Mouse (Mus musculus) frontal cortex, adult (tissue): ENCODE data around the gene Ypel3.

Source experiments
- ATAC-seq: cut with Nextera tagmentation; 2 replicates; pipeline ENCODE4 v1.9.2; 2017; ENCODE audit warnings: mild to moderate bottlenecking, moderate library complexity, mixed read lengths; ENCODE audit not compliant: low TSS enrichment

Ypel3 gene

GRCm38 (mm10) chr7:126793456-126794270 is 16.9 kb downstream of the Ypel3 start:
- no peak for ATAC-seq

GRCm38 (mm10) chr7:126794271-126794605 is 17.5 kb downstream of the Ypel3 start:
- ATAC-seq, result no peak

GRCm38 (mm10) chr7:126795387-126796317 is 18.9 kb downstream of the Ypel3 start:
- no peak for ATAC-seq

- ATAC-seq, result no peak
Measured at GRCm38 (mm10) chr7:126796350-126796932, 19.7 kb downstream of the Ypel3 start.

DNA sequence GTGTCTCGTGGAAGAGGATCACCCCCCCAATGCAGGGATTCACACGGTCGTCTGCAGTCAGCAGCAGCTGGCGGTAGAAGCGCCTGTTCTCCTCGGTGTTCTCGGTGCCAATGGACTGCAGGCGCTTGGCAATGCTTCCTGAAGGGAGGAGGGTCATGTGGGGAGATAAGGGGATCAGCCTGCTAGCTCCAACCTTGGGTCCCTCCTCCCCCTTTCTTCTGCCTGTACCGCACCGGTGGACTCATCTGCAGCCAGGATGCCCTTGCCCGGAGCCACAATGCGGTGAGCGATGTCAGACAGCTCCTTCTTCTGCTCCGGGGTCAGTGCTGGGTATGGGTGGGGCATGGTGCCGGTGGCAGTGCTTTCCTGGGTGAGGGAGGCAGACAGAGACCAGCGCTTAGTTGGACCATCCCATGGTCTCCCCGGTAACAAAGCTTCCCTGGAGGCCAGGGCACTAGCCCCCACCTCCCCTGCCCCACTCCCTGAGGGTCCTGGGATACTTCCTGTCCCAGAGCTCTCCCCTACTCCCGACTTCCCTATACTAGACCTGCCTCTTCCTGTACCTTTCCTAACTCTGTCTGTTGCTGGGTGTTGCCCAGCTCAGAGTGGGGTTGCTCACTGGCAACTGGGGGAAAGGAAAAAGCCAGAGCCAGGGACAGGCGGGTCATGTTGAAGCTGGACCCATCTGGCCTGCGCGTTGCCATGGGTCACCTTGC is 20.8 kb downstream of the Ypel3 start, which contains the start of gene Fam57b:
Gene Fam57b (plus strand): TSS at position 258 of the 716 bp plus-strand sequence.
- ATAC-seq, result no peak

- ATAC-seq, result peak; percentile 0; the same call in 1 of the 2 replicates
Measured at GRCm38 (mm10) chr7:126798127-126799049, 21.6 kb downstream of the Ypel3 start.

GRCm38 (mm10) chr7:126799050-126799467 is 22.3 kb downstream of the Ypel3 start:
- ATAC-seq, result peak; percentile 80

GRCm38 (mm10) chr7:126799468-126800268 is 22.9 kb downstream of the Ypel3 start:
- ATAC-seq, result peak; percentile 61

DNA sequence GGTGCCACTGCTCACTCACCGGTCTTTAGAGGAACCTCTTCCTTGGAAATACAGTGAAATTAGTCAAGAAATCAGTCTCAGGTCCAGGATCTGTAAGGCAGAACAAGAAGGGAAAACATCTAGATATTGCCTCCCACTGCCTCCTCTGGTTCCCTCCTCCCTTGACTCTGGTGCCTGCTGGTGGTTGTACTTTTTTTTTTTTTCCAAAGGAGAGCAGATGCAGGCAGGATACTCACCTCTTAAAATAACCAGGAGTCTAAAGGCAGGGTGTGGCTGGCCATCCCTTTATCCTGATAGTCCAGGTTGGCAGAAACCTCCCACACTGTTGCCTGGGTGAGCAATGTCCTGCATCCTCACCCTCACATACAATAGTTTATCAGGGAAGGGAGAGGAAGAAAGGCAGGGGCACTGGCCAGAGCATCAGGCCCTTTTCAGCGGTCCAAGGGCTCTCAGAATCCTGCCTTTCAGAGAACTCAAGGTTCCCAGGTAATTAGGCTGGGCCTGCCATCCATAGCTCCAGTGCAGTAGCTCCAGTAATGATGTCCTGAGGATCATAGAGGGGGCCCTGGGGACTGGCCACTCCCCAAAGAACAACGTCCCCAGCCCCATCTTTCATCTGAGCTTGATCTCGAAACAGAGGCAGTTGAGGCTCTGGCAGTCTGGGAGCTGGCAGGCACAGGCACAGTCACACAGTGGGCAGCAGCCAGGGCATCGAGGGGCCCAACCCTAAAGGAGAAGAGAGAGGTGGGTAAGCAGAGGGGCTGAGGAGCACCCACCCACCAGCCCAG is 23.7 kb downstream of the Ypel3 start:
- ATAC-seq, result peak; percentile 14; the same call in 1 of the 2 replicates

GRCm38 (mm10) chr7:126801057-126801422 is 24.3 kb downstream of the Ypel3 start:
- ATAC-seq, result no peak

DNA sequence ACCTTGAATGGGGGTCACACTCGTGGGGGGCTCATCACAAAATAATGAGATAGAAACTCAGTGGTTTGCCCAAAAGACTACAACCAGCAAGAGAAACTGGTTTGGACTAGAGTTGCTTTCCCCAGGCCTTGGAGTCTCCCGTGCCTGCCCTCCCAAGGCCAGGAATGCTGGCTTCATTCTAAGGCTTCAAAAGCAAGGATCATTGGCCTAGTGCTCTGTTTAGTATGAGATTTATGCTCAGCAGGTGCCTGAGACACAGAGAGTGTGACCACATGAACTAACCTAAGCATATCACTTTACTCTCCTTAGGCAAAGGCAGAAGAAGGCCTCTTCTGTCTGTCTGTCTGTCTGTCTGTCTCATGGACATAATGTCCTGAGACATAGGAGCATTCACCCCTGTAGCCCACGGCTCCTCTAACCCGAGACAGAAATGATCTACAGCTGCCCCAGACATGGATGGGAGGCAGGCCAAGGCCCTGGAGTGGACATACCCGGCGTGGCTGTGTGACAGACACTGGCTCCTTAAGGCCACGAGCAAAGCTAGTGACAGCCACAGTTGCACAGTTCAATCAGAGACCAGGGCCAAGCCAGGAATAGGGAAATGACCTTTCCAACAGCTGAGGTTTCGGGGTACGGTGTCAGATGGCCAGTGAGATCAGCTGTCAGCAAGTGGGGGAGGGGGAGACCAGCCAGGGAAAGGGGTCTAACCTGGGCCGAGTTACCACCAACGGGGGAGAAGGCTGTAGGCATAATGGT is 25.6 kb downstream of the Ypel3 start:
- ATAC-seq, result no peak

DNA sequence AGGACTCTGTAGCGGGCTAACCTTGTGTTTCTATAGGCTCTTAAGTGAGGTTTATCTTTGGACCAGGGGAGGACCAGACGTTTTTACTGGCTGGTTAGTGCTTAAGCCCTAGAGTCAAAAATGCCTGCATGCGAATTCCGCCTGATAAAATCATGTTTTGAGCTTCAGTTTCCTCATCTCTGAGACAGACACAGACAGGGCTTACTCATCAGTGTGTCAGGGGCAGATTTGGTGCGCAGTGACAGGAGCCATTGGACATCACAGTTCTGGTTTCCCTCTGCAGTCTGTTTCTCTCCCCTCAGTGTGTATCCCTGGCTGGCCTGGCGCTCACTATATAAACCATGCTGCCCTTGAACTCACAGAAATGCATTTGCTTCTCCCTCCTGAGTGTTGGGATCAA is 26.4 kb downstream of the Ypel3 start:
- no peak for ATAC-seq

DNA sequence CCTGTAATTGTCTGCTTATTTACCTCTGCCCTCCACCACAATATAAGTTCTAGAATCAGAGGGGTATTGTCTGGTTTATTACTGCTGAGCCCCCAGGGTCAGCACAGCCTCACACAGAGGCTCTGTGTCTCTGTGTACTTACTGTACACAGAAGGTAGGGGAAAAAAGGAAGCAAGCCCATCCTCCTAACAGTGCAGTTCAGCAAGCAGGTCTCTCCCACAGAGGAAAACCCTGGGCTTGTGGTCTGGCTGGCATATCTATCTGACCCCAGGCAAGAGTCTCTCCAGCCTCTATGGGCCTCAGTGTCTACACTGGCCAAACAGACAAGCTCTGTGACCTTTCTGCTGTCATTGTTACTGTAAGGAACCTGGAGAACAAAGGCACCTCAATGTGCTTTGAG is 27.0 kb downstream of the Ypel3 start:
- ATAC-seq, result no peak

GRCm38 (mm10) chr7:126806956-126807355 is 30.2 kb downstream of the Ypel3 start:
- ATAC-seq, result no peak

DNA sequence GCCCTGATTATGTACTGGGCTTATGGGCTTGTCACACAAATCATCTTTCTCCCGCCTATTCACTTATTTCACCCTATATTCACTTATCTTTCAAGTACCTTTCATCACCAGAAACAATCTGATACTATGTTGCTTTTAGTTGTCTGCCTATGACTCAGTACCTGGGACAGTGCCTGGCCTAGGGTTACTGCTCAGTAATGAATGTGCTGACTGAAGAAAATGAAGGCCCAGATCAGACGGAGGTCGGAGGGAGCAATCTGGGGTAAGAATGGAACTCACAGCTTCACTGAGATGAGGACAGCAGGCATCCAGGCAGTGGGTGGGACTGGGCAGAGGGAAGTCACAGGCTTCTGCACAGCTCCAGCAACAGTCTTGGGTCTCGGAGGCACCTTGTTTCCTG is 30.6 kb downstream of the Ypel3 start:
- ATAC-seq, result no peak

DNA sequence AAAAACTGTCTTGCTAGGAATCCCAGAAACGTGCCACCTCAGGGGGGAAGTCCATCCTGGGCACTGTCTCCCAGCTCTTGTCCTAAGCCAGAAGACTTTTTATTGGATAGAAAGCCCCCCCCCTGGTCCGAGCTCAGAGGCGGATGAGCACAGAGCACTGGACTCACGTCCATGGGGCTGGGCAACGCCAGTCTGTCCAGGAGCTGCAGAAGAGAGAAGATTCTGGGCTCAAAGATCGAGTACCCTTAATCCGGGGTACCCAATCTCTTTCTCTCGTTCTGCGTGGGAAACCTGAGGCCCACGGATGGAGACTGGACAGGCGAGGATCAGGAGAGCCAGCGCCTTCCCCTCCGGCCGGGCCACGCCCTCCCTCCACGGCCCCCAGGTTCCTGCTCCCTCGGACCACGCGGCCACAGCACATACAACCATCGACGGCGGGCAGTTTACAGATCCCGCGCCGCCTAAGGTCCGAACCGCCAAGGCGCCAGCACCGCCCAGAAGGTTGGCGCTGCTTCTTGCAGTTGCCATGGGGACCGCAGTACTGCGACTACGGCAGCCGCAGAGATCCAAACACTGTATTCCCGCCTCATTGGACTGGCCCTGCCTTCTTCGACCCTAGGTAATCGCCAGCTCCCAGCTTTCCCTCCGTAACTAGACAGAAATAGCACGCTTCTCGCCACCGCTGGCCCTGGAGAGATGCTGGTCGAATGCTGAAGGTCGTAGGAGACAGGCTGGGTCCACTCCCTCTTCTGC is 32.1 kb downstream of the Ypel3 start:
- peak; percentile 89 for ATAC-seq

DNA sequence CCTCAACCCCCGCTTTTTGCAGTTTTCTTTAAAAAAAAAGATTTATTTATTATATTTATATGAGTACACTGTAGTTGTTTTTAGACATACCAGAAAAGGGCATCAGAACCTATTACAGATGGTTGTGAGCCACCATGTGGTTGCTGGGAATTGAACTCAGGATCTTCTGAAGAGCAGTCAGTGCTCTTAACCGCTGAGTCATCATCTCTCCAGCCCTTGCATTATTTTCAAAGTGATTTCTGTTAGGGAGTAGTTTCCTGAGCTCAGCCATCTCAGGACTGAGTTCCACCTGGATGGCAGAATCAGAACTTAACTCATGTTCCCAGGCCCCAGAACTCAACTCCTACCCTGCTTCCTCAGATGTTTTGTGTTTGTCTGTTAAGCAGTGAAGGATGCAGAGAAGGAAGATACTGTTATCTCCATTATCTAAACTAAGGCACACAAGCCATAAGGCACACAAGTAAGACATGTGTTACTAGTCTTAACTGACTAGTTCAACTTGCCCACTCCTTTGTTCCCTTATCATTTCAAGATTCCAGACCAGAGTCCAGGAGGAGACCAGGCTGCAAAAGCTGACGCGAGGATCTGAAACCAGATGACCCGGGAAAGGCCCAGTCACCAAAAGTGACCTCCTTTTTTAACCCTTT is 33.1 kb downstream of the Ypel3 start:
- ATAC-seq, result no peak
